Mouse (Mus musculus): ENCODE results near the gene Cacna2d3. TPM values are rescaled to one million over a fixed set of nuclear protein-coding genes. Genes with fewer than 3 reads are reported as not detected.

Cacna2d3 gene
- polyA plus RNA-seq, 1 experiment, result 4.7 TPM

GRCm38 (mm10) chr14:29491786-29492185 is 229.9 kb downstream of the Cacna2d3 start:
- DNase-seq (ENCODE audit: low read depth), result peak; percentile 57

- DNase-seq (ENCODE audit: low read depth), result no peak
Observed at GRCm38 (mm10) chr14:29485416-29485815, 236.2 kb downstream of the Cacna2d3 start.

GRCm38 (mm10) chr14:29478403-29478983 is 243.2 kb downstream of the Cacna2d3 start:
- DNase-seq (ENCODE audit: low read depth), result no peak

GRCm38 (mm10) chr14:29464277-29464676 is 257.4 kb downstream of the Cacna2d3 start:
- no peak for DNase-seq (ENCODE audit: low read depth)

- DNase-seq (ENCODE audit: low read depth), result no peak
Observed at GRCm38 (mm10) chr14:29449203-29449602, 272.5 kb downstream of the Cacna2d3 start.

GRCm38 (mm10) chr14:29443091-29444026 is 278.3 kb downstream of the Cacna2d3 start:
- DNase-seq (ENCODE audit: low read depth), result no peak

- no peak for DNase-seq (ENCODE audit: low read depth)
Observed at GRCm38 (mm10) chr14:29442476-29442875, 279.2 kb downstream of the Cacna2d3 start.

GRCm38 (mm10) chr14:29438666-29439065 is 283.0 kb downstream of the Cacna2d3 start:
- DNase-seq (ENCODE audit: low read depth), result no peak

- no peak for DNase-seq (ENCODE audit: low read depth)
Observed at GRCm38 (mm10) chr14:29438251-29438650, 283.4 kb downstream of the Cacna2d3 start.

GRCm38 (mm10) chr14:29435203-29435602 is 286.5 kb downstream of the Cacna2d3 start:
- no peak for DNase-seq (ENCODE audit: low read depth)

- no peak for DNase-seq (ENCODE audit: low read depth)
Observed at GRCm38 (mm10) chr14:29433716-29434115, 287.9 kb downstream of the Cacna2d3 start.

- no peak for DNase-seq (ENCODE audit: low read depth)
Observed at GRCm38 (mm10) chr14:29433076-29433714, 288.5 kb downstream of the Cacna2d3 start.

GRCm38 (mm10) chr14:29429788-29430187 is 291.9 kb downstream of the Cacna2d3 start:
- DNase-seq (ENCODE audit: low read depth), result no peak

GRCm38 (mm10) chr14:29425666-29426065 is 296.0 kb downstream of the Cacna2d3 start:
- DNase-seq (ENCODE audit: low read depth), result no peak

GRCm38 (mm10) chr14:29425208-29425607 is 296.5 kb downstream of the Cacna2d3 start:
- DNase-seq (ENCODE audit: low read depth), result no peak

- no peak for DNase-seq (ENCODE audit: low read depth)
Observed at GRCm38 (mm10) chr14:29405878-29406165, 315.8 kb downstream of the Cacna2d3 start.

- no peak for DNase-seq (ENCODE audit: low read depth)
Observed at GRCm38 (mm10) chr14:29405125-29405877, 316.4 kb downstream of the Cacna2d3 start.

GRCm38 (mm10) chr14:29403849-29404808 is 317.5 kb downstream of the Cacna2d3 start:
- DNase-seq (ENCODE audit: low read depth), result no peak

- DNase-seq (ENCODE audit: low read depth), result no peak
Observed at GRCm38 (mm10) chr14:29402471-29402870, 319.2 kb downstream of the Cacna2d3 start.

GRCm38 (mm10) chr14:29393786-29394185 is 327.9 kb downstream of the Cacna2d3 start:
- DNase-seq (ENCODE audit: low read depth), result no peak

- no peak for DNase-seq (ENCODE audit: low read depth)
Observed at GRCm38 (mm10) chr14:29392851-29393250, 328.8 kb downstream of the Cacna2d3 start.
